Mouse (Mus musculus): ENCODE data around the gene Gm21987. TPM values are rescaled to one million over a fixed set of nuclear protein-coding genes. Genes with fewer than 3 reads are reported as not detected.

Gm21987 gene
- polyA plus RNA-seq (2015; fragmentation: Nextera tagmentation; extraction: Ambion mirVana), result 3.2 and 4.1 TPM in 2 replicates

GRCm38 (mm10) chr16:38346529-38347325 lies at the start of gene Gm21987, which contains the start of gene Cox17:
TSS of gene Gm21987 (plus strand) at chr16:38347040.
TSS of gene Cox17 (plus strand) at chr16:38346991.
- ATAC-seq (replicated peaks; ENCODE audit: insufficient number of reproducible peaks, insufficient read depth, low FRiP score, low read depth), result peak; percentile 85
- Histone ChIP-seq H3K27me3 (no peaks in the 10 kb centered on the region), H3K4me1 (replicated peaks) (peaks cover 44% of the 10 kb centered on the region), H3K36me3 (peaks cover 5% of the 10 kb centered on the region), H3K4me3 (peak within 1 kb of the TSS; percentile 85), H3K9ac (peak within 1 kb of the TSS; percentile 91), H3K27ac (peak within 1 kb of the TSS; percentile 97), H3K9me3 (replicated peaks) (no peaks in the 10 kb centered on the region), H3K4me2 (peak within 1 kb of the TSS; percentile 63)
- WGBS, result 2% methylated on average over 35 of the region's 35 CpGs

GRCm38 (mm10) chr16:38298410-38298809 lies 48.4 kb upstream of the Gm21987 start:
- Histone ChIP-seq H3K9ac (no peak overlapping the region), H3K4me2 (no peak overlapping the region), H3K27ac (no peak overlapping the region), H3K4me3 (no peak overlapping the region), H3K27me3 (no peaks in the 10 kb centered on the region), H3K36me3 (no peaks in the 10 kb centered on the region), H3K4me1 (replicated peaks) (peaks cover 2% of the 10 kb centered on the region; the same call in 1 of the 2 replicates), H3K9me3 (replicated peaks) (no peaks in the 10 kb centered on the region)
- 80% methylated on average over 6 of the region's 6 CpGs for WGBS
- no peak for ATAC-seq (replicated peaks; ENCODE audit: insufficient number of reproducible peaks, insufficient read depth, low FRiP score, low read depth)

GRCm38 (mm10) chr16:38302367-38302766 lies 44.5 kb upstream of the Gm21987 start:
- Histone ChIP-seq H3K36me3 (no peaks in the 10 kb centered on the region), H3K4me2 (no peak overlapping the region), H3K9ac (no peak overlapping the region), H3K9me3 (replicated peaks) (no peaks in the 10 kb centered on the region), H3K27me3 (no peaks in the 10 kb centered on the region), H3K4me3 (no peak overlapping the region), H3K4me1 (replicated peaks) (no peaks in the 10 kb centered on the region; the same call in 1 of the 2 replicates), H3K27ac (no peak overlapping the region)
- no peak for ATAC-seq (replicated peaks; ENCODE audit: insufficient number of reproducible peaks, insufficient read depth, low FRiP score, low read depth)
- 84% methylated on average over 13 of the region's 13 CpGs for WGBS

DNA sequence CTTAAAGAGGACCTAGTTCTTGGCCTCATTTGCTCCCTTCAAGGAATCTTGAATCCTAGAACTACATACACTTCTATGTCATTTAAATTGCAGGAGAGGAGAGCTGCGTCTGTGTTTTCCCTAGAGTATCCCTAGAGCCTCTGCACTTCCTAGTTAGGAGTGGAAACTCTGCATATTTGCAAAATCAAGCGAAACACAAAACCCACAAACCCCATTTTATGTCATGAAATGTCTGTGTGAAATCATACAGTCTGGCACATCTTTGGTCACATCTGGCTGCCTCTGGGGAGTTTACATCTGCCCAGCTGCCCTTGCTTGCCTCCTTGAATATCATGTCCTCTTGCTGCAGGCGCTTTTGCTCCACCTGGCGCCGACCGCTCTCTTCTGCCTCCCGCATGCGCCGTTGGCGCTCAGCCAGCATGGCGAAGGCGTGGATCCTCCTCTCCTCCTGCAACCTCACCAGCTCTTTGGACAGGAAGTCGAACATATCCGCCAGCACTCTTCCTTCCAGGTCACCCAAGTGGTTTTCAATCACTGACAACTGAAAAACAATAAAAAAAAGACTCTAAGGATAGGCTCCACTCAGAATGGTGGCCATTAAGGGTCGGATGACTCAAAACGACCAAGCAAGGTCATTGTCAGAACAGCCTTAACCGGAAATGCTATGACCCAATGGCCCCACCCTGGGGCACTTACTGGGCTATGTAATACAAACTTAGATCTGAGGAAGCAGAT lies 42.2 kb upstream of the Gm21987 start:
- no peak overlapping the region for H3K4me2 ChIP-seq
- no peak overlapping the region for H3K4me3 ChIP-seq
- H3K36me3 ChIP-seq, result no peaks in the 10 kb centered on the region

GRCm38 (mm10) chr16:38306571-38307220 lies 40.1 kb upstream of the Gm21987 start:
- Histone ChIP-seq H3K4me2 (no peak overlapping the region), H3K4me3 (no peak overlapping the region), H3K27me3 (no peaks in the 10 kb centered on the region), H3K4me1 (replicated peaks) (no peaks in the 10 kb centered on the region; the same call in 1 of the 2 replicates), H3K36me3 (no peaks in the 10 kb centered on the region), H3K27ac (no peak overlapping the region), H3K9ac (no peak overlapping the region), H3K9me3 (replicated peaks) (no peaks in the 10 kb centered on the region)
- ATAC-seq (replicated peaks; ENCODE audit: insufficient number of reproducible peaks, insufficient read depth, low FRiP score, low read depth), result no peak
- WGBS, result 50% methylated on average over 18 of the region's 18 CpGs

More for the DNA sequence above, 42.2 kb upstream of the Gm21987 start:
- Histone ChIP-seq H3K27ac (no peak overlapping the region), H3K27me3 (no peaks in the 10 kb centered on the region), H3K4me1 (replicated peaks) (no peaks in the 10 kb centered on the region; the same call in 1 of the 2 replicates), H3K9ac (no peak overlapping the region), H3K9me3 (replicated peaks) (no peaks in the 10 kb centered on the region)
- ATAC-seq (replicated peaks; ENCODE audit: insufficient number of reproducible peaks, insufficient read depth, low FRiP score, low read depth), result no peak
- WGBS, result 56% methylated on average over 17 of the region's 17 CpGs

GRCm38 (mm10) chr16:38307221-38307605 lies 39.6 kb upstream of the Gm21987 start:
- no peak for ATAC-seq (replicated peaks; ENCODE audit: insufficient number of reproducible peaks, insufficient read depth, low FRiP score, low read depth)
- Histone ChIP-seq H3K9me3 (replicated peaks) (no peaks in the 10 kb centered on the region), H3K4me1 (replicated peaks) (no peaks in the 10 kb centered on the region; the same call in 1 of the 2 replicates)

DNA sequence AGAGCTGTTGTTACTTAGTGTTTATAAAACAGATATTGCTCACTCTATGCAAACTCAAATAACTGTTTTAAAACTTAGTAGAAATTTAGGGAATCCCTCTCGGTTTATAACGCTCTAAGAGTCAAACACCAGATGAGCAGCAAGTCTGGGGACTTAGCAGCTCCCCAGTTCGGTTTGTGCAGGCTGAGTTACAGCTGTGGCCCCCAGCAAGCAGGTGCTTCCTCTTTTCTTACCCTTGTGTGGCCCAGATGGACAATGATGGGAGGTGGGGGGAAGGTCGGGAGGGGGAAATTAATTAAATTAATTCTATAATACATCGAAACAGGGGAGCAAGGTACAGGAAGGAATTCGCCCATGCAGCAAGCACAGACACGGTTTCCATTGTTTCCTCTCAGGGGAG lies 39.2 kb upstream of the Gm21987 start:
- H3K36me3 ChIP-seq, result no peaks in the 10 kb centered on the region
- 66% methylated on average over 7 of the region's 7 CpGs for WGBS

More at GRCm38 (mm10) chr16:38307221-38307605, 39.6 kb upstream of the Gm21987 start:
- Histone ChIP-seq H3K9ac (no peak overlapping the region), H3K27me3 (no peaks in the 10 kb centered on the region), H3K4me3 (no peak overlapping the region), H3K36me3 (no peaks in the 10 kb centered on the region), H3K4me2 (no peak overlapping the region), H3K27ac (no peak overlapping the region)
- WGBS, result 58% methylated on average over 5 of the region's 5 CpGs

GRCm38 (mm10) chr16:38308195-38308594 lies 38.6 kb upstream of the Gm21987 start:
- Histone ChIP-seq H3K27ac (no peak overlapping the region), H3K4me2 (no peak overlapping the region), H3K27me3 (no peaks in the 10 kb centered on the region), H3K9ac (no peak overlapping the region), H3K9me3 (replicated peaks) (no peaks in the 10 kb centered on the region), H3K4me1 (replicated peaks) (no peaks in the 10 kb centered on the region; the same call in 1 of the 2 replicates), H3K4me3 (no peak overlapping the region), H3K36me3 (no peaks in the 10 kb centered on the region)
- no peak for ATAC-seq (replicated peaks; ENCODE audit: insufficient number of reproducible peaks, insufficient read depth, low FRiP score, low read depth)
- 83% methylated on average over 11 of the region's 11 CpGs for whole genome bisulfite sequencing

More for the DNA sequence above, 39.2 kb upstream of the Gm21987 start:
- no peaks in the 10 kb centered on the region; the same call in 1 of the 2 replicates for H3K4me1 ChIP-seq (replicated peaks)
- H3K4me2 ChIP-seq, result no peak overlapping the region
- no peak overlapping the region for H3K27ac ChIP-seq
- ATAC-seq (replicated peaks; ENCODE audit: insufficient number of reproducible peaks, insufficient read depth, low FRiP score, low read depth), result no peak
- H3K27me3 ChIP-seq, result no peaks in the 10 kb centered on the region
- no peaks in the 10 kb centered on the region for H3K9me3 ChIP-seq (replicated peaks)
- no peak overlapping the region for H3K9ac ChIP-seq
- no peak overlapping the region for H3K4me3 ChIP-seq

GRCm38 (mm10) chr16:38318492-38318891 lies 28.3 kb upstream of the Gm21987 start:
- no peaks in the 10 kb centered on the region for H3K27me3 ChIP-seq
- 73% methylated on average over 9 of the region's 9 CpGs for WGBS
- H3K36me3 ChIP-seq, result no peaks in the 10 kb centered on the region
- no peak for ATAC-seq (replicated peaks; ENCODE audit: insufficient number of reproducible peaks, insufficient read depth, low FRiP score, low read depth)
- no peak overlapping the region for H3K9ac ChIP-seq
- H3K4me2 ChIP-seq, result no peak overlapping the region
- 0 out of 2 replicates have a peak, but pooled peaks cover 2% of the 10 kb centered on the region for H3K4me1 ChIP-seq (replicated peaks)
- H3K27ac ChIP-seq, result no peak overlapping the region
- H3K4me3 ChIP-seq, result no peak overlapping the region
- H3K9me3 ChIP-seq (replicated peaks), result no peaks in the 10 kb centered on the region

GRCm38 (mm10) chr16:38319087-38319486 lies 27.8 kb upstream of the Gm21987 start:
- ATAC-seq (replicated peaks; ENCODE audit: insufficient number of reproducible peaks, insufficient read depth, low FRiP score, low read depth), result no peak

DNA sequence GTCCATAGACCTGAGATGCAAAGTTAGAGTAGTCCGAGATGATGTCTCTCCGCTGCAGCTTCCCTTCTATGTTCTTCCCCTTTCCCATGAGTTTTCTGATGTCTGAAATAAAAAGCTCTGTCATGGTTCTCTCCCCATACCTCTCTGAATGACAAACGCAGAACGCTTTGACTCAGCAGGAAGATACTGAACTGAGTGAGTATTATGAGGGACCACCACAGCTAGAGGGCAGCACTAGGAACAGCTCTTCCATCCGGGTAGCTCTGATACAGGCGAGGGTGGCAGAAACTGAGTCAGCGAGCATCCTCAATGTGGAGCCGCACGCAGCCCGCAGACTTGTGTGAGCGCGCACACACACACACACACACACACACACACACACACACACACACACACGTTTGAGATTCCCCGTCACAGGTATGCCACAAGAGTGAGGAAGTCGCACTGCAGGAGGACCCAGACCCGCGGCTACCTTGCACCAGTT lies 25.3 kb upstream of the Gm21987 start:
- no peak for ATAC-seq (replicated peaks; ENCODE audit: insufficient number of reproducible peaks, insufficient read depth, low FRiP score, low read depth)

More at GRCm38 (mm10) chr16:38319087-38319486, 27.8 kb upstream of the Gm21987 start:
- H3K27ac ChIP-seq, result no peak overlapping the region
- H3K4me1 ChIP-seq (replicated peaks), result 0 out of 2 replicates have a peak, but pooled peaks cover 2% of the 10 kb centered on the region
- no peak overlapping the region for H3K4me3 ChIP-seq
- 81% methylated on average over 4 of the region's 4 CpGs for WGBS
- H3K36me3 ChIP-seq, result no peaks in the 10 kb centered on the region
- H3K9me3 ChIP-seq (replicated peaks), result no peaks in the 10 kb centered on the region
- H3K4me2 ChIP-seq, result no peak overlapping the region
- no peaks in the 10 kb centered on the region for H3K27me3 ChIP-seq
- H3K9ac ChIP-seq, result no peak overlapping the region

More for the DNA sequence above, 25.3 kb upstream of the Gm21987 start:
- Histone ChIP-seq H3K27me3 (no peaks in the 10 kb centered on the region), H3K9ac (no peak overlapping the region), H3K36me3 (no peaks in the 10 kb centered on the region), H3K27ac (no peak overlapping the region), H3K4me1 (replicated peaks) (0 out of 2 replicates have a peak, but pooled peaks cover 2% of the 10 kb centered on the region), H3K9me3 (replicated peaks) (no peaks in the 10 kb centered on the region), H3K4me3 (no peak overlapping the region), H3K4me2 (peak overlapping the region; percentile 45)
- WGBS, result 32% methylated on average over 17 of the region's 17 CpGs
